Mouse (Mus musculus) embryonic facial prominence, embryonic 15.5 days (tissue): ENCODE measurements around the gene Cyp20a1. TPM values are rescaled to one million over a fixed set of nuclear protein-coding genes. Genes with fewer than 3 reads are reported as not detected.

Experiments used
- ATAC-seq: fragments of 200-750 bp; cut with Nextera tagmentation; 2 replicates; pipeline ENCODE4 v1.8.0; 2017; ENCODE audit warnings: low read depth, moderate TSS enrichment; ENCODE audit not compliant: insufficient number of reproducible peaks, low FRiP score, low TSS enrichment
- H3K27ac ChIP-seq: fragments of 300-500 bp; sonication (generic); replicated peaks from 2 replicates; pipeline ENCODE4 v1.5.1; 2015; ENCODE audit warnings: mild to moderate bottlenecking, inconsistent platforms
- H3K27me3 ChIP-seq: fragments of 300-500 bp; sonication (generic); 2 replicates; pipeline ENCODE4 v1.6.1; 2015; ENCODE audit warnings: inconsistent platforms
- H3K36me3 ChIP-seq: fragments of 300-500 bp; sonication (generic); 2 replicates; pipeline ENCODE4 v1.6.1; 2015; ENCODE audit warnings: mild to moderate bottlenecking, inconsistent platforms
- H3K4me1 ChIP-seq: fragments of 300-500 bp; sonication (generic); 2 replicates; pipeline ENCODE4 v1.6.1; 2015; ENCODE audit warnings: inconsistent platforms
- H3K4me2 ChIP-seq: fragments of 300-500 bp; sonication (generic); replicated peaks from 2 replicates; pipeline ENCODE4 v1.6.1; 2015; ENCODE audit warnings: mild to moderate bottlenecking, inconsistent platforms
- H3K4me3 ChIP-seq: fragments of 300-500 bp; sonication (generic); replicated peaks from 2 replicates; pipeline ENCODE4 v1.5.1; 2015; ENCODE audit warnings: mild to moderate bottlenecking, inconsistent platforms
- H3K9ac ChIP-seq: fragments of 300-500 bp; sonication (generic); 2 replicates; pipeline ENCODE4 v1.6.1; 2015; ENCODE audit warnings: inconsistent platforms
- H3K9me3 ChIP-seq: fragments of 300-500 bp; sonication (generic); replicated peaks from 2 replicates; pipeline ENCODE4 v1.6.1; 2016; ENCODE audit warnings: inconsistent platforms
- WGBS: fragments of 180-500 bp; shearing (Covaris S2); methylation state at CpG from one replicate; pipeline ENCODE4 v1.1.7; 2015; 5-methylcytosine and 5-hydroxymethylcytosine counted together
- polyA plus RNA-seq: library from polyadenylated mRNA; unstranded; fragments of >200 nt; fragmentation: Nextera tagmentation; extraction: Ambion mirVana; gene quantifications from 2 replicates; pipeline ENCODE4 v1.2.1, GENCODE M21; 2015

The Cyp20a1 gene
- 21.4 and 30.5 TPM in 2 replicates for polyA plus RNA-seq

DNA sequence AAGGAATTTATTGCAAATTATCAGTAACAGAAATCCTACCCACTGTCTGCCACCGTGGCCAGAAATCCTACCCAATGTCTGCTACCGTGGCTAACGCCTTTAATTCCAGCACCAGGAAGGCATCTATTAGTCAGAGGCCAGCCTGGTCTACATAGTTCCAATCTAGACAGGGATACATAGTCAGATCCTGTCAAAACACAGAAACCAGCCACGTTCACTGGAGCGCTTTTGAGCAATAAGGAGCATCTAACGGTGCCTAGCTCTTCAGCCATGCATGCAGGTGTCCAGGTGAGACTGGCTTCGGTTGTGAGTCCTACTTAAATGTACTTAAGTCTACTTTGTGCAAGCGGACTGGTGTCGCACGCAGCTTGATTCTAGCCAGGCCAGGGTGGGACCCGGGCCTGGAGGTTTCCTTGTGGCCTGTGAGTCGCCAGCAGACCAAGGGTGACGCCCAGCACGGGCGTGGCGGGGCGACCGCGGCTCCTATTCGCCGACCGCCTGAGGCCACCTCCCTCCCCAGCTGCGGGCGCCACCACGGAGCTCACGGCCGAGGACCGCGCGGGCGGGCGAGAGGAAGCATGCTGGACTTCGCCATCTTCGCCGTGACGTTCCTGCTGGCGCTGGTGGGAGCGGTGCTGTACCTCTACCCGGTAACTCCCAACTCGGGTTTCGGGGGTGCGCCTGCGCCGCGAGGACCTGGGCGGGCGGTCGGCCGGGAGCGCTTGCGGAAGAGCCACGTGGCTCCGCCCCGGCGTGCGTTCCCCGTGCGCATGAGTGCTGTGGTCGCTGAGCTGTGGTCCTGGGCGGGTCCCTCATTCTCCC lies at the start of gene Cyp20a1:
Cyp20a1 (plus strand) TSS at position 516 of the 822 bp plus-strand sequence.
- peak within 1 kb of the TSS; percentile 51 for H3K9ac ChIP-seq
- peak within 1 kb of the TSS; percentile 96 for H3K27ac ChIP-seq
- peaks cover 7% of the 10 kb centered on the region for H3K36me3 ChIP-seq
- peak within 1 kb of the TSS; percentile 56 for H3K4me2 ChIP-seq
- ATAC-seq, result peak; percentile 97
- H3K4me1 ChIP-seq, result 0 out of 2 replicates have a peak, but pooled peaks cover 5% of the 10 kb centered on the region
- WGBS, result under 1% methylated on average over 60 of the region's 60 CpGs
- H3K27me3 ChIP-seq, result no peaks in the 10 kb centered on the region
- peak within 1 kb of the TSS; percentile 78 for H3K4me3 ChIP-seq
- H3K9me3 ChIP-seq, result no peaks in the 10 kb centered on the region

DNA sequence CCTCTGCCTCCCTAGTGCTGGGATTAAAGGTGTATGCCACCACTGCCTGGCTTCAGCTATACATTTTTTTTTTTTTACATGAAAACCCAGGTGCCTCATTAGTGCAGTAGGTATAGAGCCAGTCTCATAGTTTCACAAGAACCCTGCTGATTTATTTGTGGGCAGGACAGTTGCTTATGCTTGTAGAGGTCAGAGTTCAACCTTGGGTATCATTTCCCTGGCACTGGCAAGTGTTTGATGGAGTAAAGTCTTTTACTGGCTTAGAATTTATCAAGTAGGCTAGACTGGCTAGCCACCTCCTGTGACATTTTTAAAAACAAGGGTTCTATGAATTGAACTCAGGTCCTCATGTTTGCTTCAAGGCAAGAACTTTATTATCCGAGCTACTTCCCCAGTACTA lies 49.2 kb upstream of the Cyp20a1 start:
- no peak overlapping the region for H3K9ac ChIP-seq
- H3K27ac ChIP-seq, result no peak overlapping the region
- WGBS, result 75% methylated on average over 1 of the region's 1 CpGs
- ATAC-seq, result no peak
- no peaks in the 10 kb centered on the region for H3K4me1 ChIP-seq
- peaks cover 30% of the 10 kb centered on the region for H3K36me3 ChIP-seq
- H3K4me2 ChIP-seq, result no peak overlapping the region
- H3K4me3 ChIP-seq, result no peak overlapping the region
- no peaks in the 10 kb centered on the region for H3K27me3 ChIP-seq
- no peaks in the 10 kb centered on the region for H3K9me3 ChIP-seq

DNA sequence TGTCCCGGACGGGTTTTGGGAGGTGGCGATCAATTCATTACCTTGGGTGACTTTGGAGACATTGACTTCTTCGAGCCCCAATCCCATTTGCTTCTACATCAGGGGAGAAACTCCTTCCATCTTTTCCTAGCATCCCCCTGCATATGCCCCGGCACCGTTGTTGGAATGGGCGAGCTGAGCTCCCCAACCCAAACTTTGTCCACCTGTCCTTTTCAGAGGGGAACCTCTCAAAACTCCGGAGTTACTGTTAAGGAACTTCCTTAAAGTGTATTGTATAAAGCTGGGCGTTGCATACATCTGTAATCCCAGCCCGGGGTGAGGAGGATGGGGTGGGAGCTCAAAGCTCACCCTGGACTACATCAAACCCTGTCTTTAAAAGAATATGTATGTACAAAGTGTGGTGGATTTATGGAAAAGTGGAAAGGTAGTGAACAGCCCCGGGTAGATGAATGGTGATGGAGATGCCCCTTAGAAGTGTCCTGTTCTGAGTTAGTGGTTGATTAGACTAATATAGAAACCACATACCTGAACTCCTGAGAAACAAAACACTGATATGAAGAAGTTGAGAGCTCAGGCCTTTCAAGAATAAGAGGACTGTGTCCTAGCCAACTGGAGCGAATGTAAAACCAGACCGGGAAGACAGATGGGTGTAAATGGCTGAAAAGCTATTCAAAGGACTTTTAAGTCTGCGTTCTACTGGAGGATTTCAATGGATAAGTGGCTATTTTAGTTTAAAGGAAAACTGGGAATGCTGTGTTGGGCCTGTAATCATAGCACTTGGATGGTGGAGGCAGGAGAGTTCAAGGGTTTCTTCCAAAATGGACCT lies 720 bp downstream of the Cyp20a1 start:
- ATAC-seq, result no peak; the same call in 1 of the 2 replicates

DNA sequence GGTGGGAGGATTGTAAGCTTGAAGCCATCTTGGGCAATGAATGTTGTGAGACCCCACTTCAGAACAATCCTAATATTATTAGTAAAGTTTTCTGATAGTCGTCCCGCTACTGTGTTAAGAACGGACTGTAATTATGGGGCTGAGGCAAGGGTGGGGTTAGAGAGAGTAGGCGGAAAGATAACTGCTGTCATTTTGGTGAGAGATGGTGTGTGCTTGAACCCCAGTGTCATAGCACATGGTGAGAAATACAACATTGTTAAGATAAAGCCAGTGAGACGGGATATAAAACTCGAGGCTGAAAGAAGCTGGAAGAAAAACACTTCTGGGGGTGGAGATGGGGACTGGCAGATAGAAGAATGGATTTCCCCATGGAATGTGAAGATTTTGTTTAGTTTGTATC lies 1.5 kb downstream of the Cyp20a1 start:
- Histone ChIP-seq H3K9ac (no peak overlapping the region), H3K4me2 (no peak overlapping the region), H3K4me3 (no peak overlapping the region), H3K27me3 (no peaks in the 10 kb centered on the region), H3K9me3 (0 out of 2 replicates have a peak, but pooled peaks cover under 1% of the 10 kb centered on the region), H3K36me3 (no peaks in the 10 kb centered on the region), H3K4me1 (0 out of 2 replicates have a peak, but pooled peaks cover 5% of the 10 kb centered on the region), H3K27ac (no peak overlapping the region)
- 83% methylated on average over 6 of the region's 6 CpGs for WGBS
- no peak for ATAC-seq

More for the DNA sequence above, 720 bp downstream of the Cyp20a1 start:
- H3K9ac ChIP-seq, result peak overlapping the region; percentile 51
- peak overlapping the region; percentile 56 for H3K4me2 ChIP-seq
- 0 out of 2 replicates have a peak, but pooled peaks cover 5% of the 10 kb centered on the region for H3K4me1 ChIP-seq
- WGBS, result 15% methylated on average over 14 of the region's 14 CpGs
- H3K4me3 ChIP-seq, result peak overlapping the region; percentile 78
- peak overlapping the region; percentile 96 for H3K27ac ChIP-seq
- H3K27me3 ChIP-seq, result no peaks in the 10 kb centered on the region
- no peaks in the 10 kb centered on the region for H3K9me3 ChIP-seq
- H3K36me3 ChIP-seq, result peaks cover 4% of the 10 kb centered on the region; the same call in 1 of the 2 replicates

DNA sequence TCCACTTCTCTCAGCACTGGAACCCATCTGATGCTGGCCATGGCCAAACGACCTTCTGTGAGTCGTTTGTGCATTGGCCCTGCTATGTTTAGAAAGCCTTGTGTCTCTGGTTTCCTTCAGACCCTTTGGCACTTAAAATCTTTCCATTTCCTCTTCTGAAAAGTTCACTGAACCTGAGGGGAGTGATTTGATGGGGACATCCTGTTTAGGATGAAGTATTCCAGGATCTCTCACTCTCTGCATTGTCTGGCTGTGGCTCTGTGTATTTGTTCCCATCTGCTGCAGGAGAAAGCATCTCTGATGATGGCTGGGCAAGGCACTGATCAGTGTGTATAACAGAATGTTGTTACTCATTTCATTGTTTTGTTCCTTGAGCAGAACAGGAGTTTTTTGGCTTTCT lies 2.6 kb downstream of the Cyp20a1 start:
- H3K27me3 ChIP-seq, result no peaks in the 10 kb centered on the region
- 0 out of 2 replicates have a peak, but pooled peaks cover 5% of the 10 kb centered on the region for H3K9me3 ChIP-seq
- no peak overlapping the region for H3K4me3 ChIP-seq
- no peak overlapping the region for H3K27ac ChIP-seq
- H3K9ac ChIP-seq, result no peak overlapping the region
- H3K4me2 ChIP-seq, result no peak overlapping the region
- WGBS, result 82% methylated on average over 2 of the region's 2 CpGs
- no peak for ATAC-seq
- no peaks in the 10 kb centered on the region for H3K36me3 ChIP-seq
- H3K4me1 ChIP-seq, result 0 out of 2 replicates have a peak, but pooled peaks cover 5% of the 10 kb centered on the region

DNA sequence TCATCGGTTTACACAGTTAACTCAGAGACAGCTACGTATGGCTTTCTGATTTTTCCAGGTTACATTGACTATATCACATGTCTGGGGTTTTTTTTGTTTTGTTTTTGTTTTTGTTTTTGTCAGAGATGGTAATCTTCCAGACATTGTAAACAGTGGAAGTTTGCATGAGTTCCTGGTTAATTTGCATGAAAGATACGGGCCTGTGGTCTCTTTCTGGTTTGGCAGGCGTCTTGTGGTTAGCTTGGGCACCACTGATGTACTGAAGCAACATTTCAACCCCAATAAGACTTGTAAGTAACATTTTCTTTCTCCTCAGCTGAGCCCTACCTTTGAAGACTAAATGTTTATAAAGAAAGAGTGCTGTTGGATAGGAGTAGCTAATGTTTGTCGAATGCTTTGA lies 9.7 kb downstream of the Cyp20a1 start:
- Histone ChIP-seq H3K9me3 (0 out of 2 replicates have a peak, but pooled peaks cover 5% of the 10 kb centered on the region), H3K4me1 (no peaks in the 10 kb centered on the region), H3K4me2 (no peak overlapping the region), H3K27me3 (no peaks in the 10 kb centered on the region), H3K9ac (no peak overlapping the region), H3K27ac (no peak overlapping the region), H3K36me3 (peaks cover 19% of the 10 kb centered on the region), H3K4me3 (no peak overlapping the region)
- WGBS, result 72% methylated on average over 5 of the region's 5 CpGs
- ATAC-seq, result no peak

DNA sequence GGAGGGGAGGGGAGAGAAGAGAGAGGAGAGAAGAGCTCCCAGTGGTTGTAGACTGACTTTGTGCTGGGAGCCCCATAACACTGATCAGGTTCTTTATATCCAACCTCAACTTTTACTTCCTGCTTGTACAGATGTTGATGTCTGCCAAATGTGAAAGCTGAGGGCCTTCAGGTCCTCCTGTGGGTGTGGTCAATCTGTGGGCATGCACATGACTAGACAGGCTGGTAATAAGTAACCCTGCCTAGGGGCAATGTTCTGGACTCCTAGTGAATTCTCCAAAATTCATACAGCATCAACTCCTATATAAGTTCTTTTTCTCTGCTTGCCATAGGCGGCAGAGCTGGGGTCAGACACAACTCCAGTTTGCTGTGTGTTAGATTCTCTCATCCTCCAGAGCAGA lies 18.5 kb downstream of the Cyp20a1 start:
- Histone ChIP-seq H3K4me3 (no peak overlapping the region), H3K27ac (no peak overlapping the region), H3K9me3 (no peaks in the 10 kb centered on the region), H3K36me3 (peaks cover 8% of the 10 kb centered on the region; the same call in 1 of the 2 replicates), H3K27me3 (no peaks in the 10 kb centered on the region), H3K4me1 (no peaks in the 10 kb centered on the region), H3K4me2 (no peak overlapping the region), H3K9ac (no peak overlapping the region)
- no peak for ATAC-seq
- 90% methylated on average over 1 of the region's 1 CpGs for WGBS

DNA sequence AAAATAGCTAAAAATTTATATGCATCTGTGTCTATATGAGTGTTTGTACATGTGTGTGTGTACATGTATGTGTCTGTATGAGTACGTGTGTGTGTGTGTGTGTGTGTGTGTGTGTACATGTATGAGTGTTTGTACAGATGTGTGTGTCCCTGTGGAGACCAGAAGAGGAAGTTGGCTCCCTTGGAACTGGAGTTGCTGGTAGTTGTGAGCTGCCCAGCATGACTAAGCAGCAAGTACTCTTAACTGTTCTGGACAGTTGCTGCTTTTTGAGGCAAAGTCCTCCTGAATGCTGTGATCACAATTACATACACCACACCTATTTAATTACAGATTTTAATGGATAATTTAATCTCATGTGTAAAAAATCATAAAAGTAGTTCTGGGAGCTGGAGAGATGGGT lies 33.4 kb downstream of the Cyp20a1 start:
- Histone ChIP-seq H3K9me3 (no peaks in the 10 kb centered on the region), H3K27ac (no peak overlapping the region), H3K4me2 (no peak overlapping the region), H3K4me1 (no peaks in the 10 kb centered on the region), H3K4me3 (no peak overlapping the region), H3K36me3 (peaks cover 32% of the 10 kb centered on the region), H3K9ac (no peak overlapping the region), H3K27me3 (no peaks in the 10 kb centered on the region)
- WGBS, result 91% methylated on average over 1 of the region's 1 CpGs
- ATAC-seq, result no peak

DNA sequence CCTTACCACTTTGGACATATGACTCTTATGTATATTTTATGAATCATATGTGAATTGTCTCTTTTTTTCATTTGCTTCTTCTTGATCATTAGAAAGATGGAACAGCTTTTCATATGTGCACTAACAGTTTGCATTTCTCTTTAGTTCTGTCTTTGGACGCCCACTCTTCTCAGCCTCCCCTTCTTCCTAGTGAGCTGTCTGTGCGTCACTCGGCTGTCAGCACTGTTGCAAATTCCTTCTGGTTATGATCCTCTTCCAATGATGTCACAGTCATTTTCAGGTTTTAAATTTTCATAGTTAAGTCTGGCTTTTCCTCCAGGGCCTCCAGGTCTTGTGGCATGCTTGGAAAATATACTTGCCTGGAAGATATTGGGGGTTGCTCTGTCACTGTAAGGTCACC lies 38.8 kb downstream of the Cyp20a1 start:
- no peak overlapping the region for H3K4me2 ChIP-seq
- WGBS, result 80% methylated on average over 3 of the region's 3 CpGs
- H3K27ac ChIP-seq, result no peak overlapping the region
- H3K36me3 ChIP-seq, result peaks cover 9% of the 10 kb centered on the region
- no peak for ATAC-seq
- no peak overlapping the region for H3K9ac ChIP-seq
- no peaks in the 10 kb centered on the region for H3K4me1 ChIP-seq
- no peaks in the 10 kb centered on the region for H3K27me3 ChIP-seq
- no peaks in the 10 kb centered on the region for H3K9me3 ChIP-seq
- H3K4me3 ChIP-seq, result no peak overlapping the region

DNA sequence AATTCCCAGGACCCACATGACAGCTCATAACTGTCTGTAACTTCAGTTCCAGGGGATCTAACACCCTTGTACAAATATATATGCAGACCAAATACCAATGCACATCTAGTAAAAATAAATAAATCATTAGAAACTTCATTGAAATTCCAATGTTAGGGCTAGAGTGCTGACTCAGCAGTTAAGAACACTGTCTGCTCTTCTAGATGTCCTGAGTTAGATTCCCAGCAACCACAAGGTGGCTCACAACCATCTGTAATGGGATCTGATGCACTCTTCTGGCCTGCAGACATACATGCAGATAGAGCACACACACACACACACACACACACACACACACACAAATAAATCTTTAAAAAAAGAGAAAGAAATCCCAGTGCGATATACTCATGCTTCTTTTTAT lies 61.7 kb downstream of the Cyp20a1 start:
- Histone ChIP-seq H3K4me2 (no peak overlapping the region), H3K4me1 (peaks cover 5% of the 10 kb centered on the region), H3K9me3 (no peaks in the 10 kb centered on the region), H3K4me3 (no peak overlapping the region), H3K36me3 (no peaks in the 10 kb centered on the region), H3K27me3 (no peaks in the 10 kb centered on the region), H3K9ac (no peak overlapping the region), H3K27ac (no peak overlapping the region)
- 100% methylated on average over 1 of the region's 1 CpGs for WGBS
- no peak for ATAC-seq
